In genomic region chr11:107849621-107850020, GRCm38 (mm10) we compare ENCODE assay signal across 9 mouse cellular contexts. TPM values are rescaled to one million over a fixed set of nuclear protein-coding genes. Genes with fewer than 3 reads are reported as not detected.
DNase-seq lines count a peak whose midpoint lies in the region; ATAC-seq lines count a peak whose summit lies in the region.
"Had no signal": no experiment of that assay in that cellular context is flagged by ENCODE, and none has a peak within 500 bp of the region (broad histone marks: within the 10 kb centered on the region; RNA-seq: fewer than 3 reads in every experiment).

No protein-coding gene starts in this region.

- WGBS in neural tube, embryonic 14.5 days = 28% methylated on average over 10 of the region's 10 CpGs

- H3K9me3 ChIP-seq in neural tube, embryonic 14.5 days (ENCODE audit: control insufficient read depth, low read length) = no peaks in the 10 kb centered on the region

- ATAC-seq in neural tube, embryonic 14.5 days (ENCODE audit: low read depth) = peak; percentile 46; the same call in 1 of the 2 replicates
- no peak for ATAC-seq in monocyte, adult 5-6 weeks (replicated peaks; ENCODE audit: insufficient number of reproducible peaks, low FRiP score, low TSS enrichment, poor library complexity, severe bottlenecking)

- H3K4me2 ChIP-seq in neural tube, embryonic 14.5 days (ENCODE audit: low read depth, low read length) = no peak overlapping the region

- H3K27me3 ChIP-seq in neural tube, embryonic 14.5 days (ENCODE audit: control insufficient read depth, insufficient read depth, low read length) = no peaks in the 10 kb centered on the region

- intact Hi-C loops in gastrocnemius, postnatal 36 days (cut with DNase I) = loop anchor here (5.0 kb wide), 1 partner anchor 52 kb away; no protein-coding TSS in a partner anchor

- H3K9ac ChIP-seq in neural tube, embryonic 14.5 days (replicated peaks; ENCODE audit: low read depth, low read length) = no peak overlapping the region

- no peaks in the 10 kb centered on the region for H3K36me3 ChIP-seq in neural tube, embryonic 14.5 days (ENCODE audit: control insufficient read depth, insufficient read depth, low read length)

- H3K27ac ChIP-seq in neural tube, embryonic 14.5 days (ENCODE audit: low read depth, low read length) = no peak overlapping the region
- H3K27ac ChIP-seq: heart, adult 2 months had no signal

- H3K4me3 ChIP-seq in neural tube, embryonic 14.5 days (ENCODE audit: low read depth, low read length) = no peak overlapping the region
- H3K4me3 ChIP-seq: heart, adult 2 months had no signal

- H3K4me1 ChIP-seq in neural tube, embryonic 14.5 days (ENCODE audit: control insufficient read depth, insufficient read depth, low read length) = no peaks in the 10 kb centered on the region

- DNase-seq in gastrocnemius, adult 18-20 months (ENCODE audit: low spot score) = peak; percentile 7
- no peak for DNase-seq in gastrocnemius, postnatal 36 days
- peak; percentile 8 for DNase-seq in lung, postnatal 36 days
- no peak for DNase-seq in lung, postnatal 14 days
- peak; percentile 26 for DNase-seq in adrenal gland, postnatal 10 days
- DNase-seq in right cerebral cortex, postnatal 4 days = no peak

RNA-seq across cellular contexts. Expression of gene Cacng4, which starts 55.3 kb away (rescaled TPM):
- total RNA-seq in gastrocnemius, adult 18-20 months (2021) = not detected
- under 1 TPM in 1 of 2 experiments, not detected in 1; 0.08 TPM for total RNA-seq in gastrocnemius, postnatal 36 days (2021)
- 1 to 10 TPM; 4.5 TPM for total RNA-seq in adrenal gland, postnatal 10 days (2021)
- 62.2 and 67.5 TPM in 2 replicates for polyA plus RNA-seq in neural tube, embryonic 14.5 days (2014; fragmentation: Nextera tagmentation; extraction: Ambion mirVana)
- not detected in 3 replicates for total RNA-seq in monocyte, adult 5-6 weeks (2017)
- total RNA-seq: heart, adult 2 months had no signal

Comparison
In these comparisons a context has a peak if more than half of its experiments do, and no peak if none do; other contexts are left out.
1. DNase-seq: peak in gastrocnemius, adult 18-20 months (single experiment), lung, postnatal 36 days (single experiment) and adrenal gland, postnatal 10 days (single experiment); none in gastrocnemius, postnatal 36 days (0 of 2), lung, postnatal 14 days (single experiment) and right cerebral cortex, postnatal 4 days (single experiment).